Mouse (Mus musculus) limb, embryonic 14.5 days (tissue): Measurements from ENCODE around the gene Gm37419. TPM values are rescaled to one million over a fixed set of nuclear protein-coding genes. Genes with fewer than 3 reads are reported as not detected.
A peak's percentile ranks its signal among the peaks of the same experiment; 100 is the strongest.

Experiments
- ATAC-seq: fragments of 200-750 bp; cut with Nextera tagmentation; 2 replicates; pipeline ENCODE4 v1.8.0; 2017; ENCODE audit warnings: low read depth, moderate number of reproducible peaks, moderate TSS enrichment; ENCODE audit not compliant: low FRiP score
- DNase-seq: peaks from one replicate; pipeline ENCODE4 v3.0.0-alpha.2; 2015; ENCODE audit warnings: low spot score
- H3K27ac ChIP-seq: fragments of 300-500 bp; sonication (generic); replicated peaks from 2 replicates; pipeline ENCODE4 v1.5.1; 2014; ENCODE audit warnings: low read depth, mild to moderate bottlenecking, low read length, moderate library complexity, mixed read lengths
- H3K27me3 ChIP-seq: fragments of 300-500 bp; sonication (generic); 2 replicates; pipeline ENCODE4 v1.6.1; 2014; ENCODE audit warnings: low read length, mixed read lengths; ENCODE audit not compliant: control insufficient read depth, insufficient read depth
- H3K36me3 ChIP-seq: fragments of 300-500 bp; sonication (generic); 2 replicates; pipeline ENCODE4 v1.6.1; 2014; ENCODE audit warnings: mild to moderate bottlenecking, low read length, moderate library complexity, mixed read lengths; ENCODE audit not compliant: control insufficient read depth, insufficient read depth
- H3K4me1 ChIP-seq: fragments of 300-500 bp; sonication (generic); 2 replicates; pipeline ENCODE4 v1.6.1; 2014; ENCODE audit warnings: antibody characterized with exemption, low read length, mixed read lengths; ENCODE audit not compliant: control insufficient read depth, insufficient read depth
- H3K4me2 ChIP-seq: fragments of 300-500 bp; sonication (generic); replicated peaks from 2 replicates; pipeline ENCODE4 v1.6.1; 2014; ENCODE audit warnings: low read depth, mild to moderate bottlenecking, low read length, moderate library complexity; ENCODE audit not compliant: severe bottlenecking
- H3K4me3 ChIP-seq: fragments of 300-500 bp; sonication (generic); replicated peaks from 2 replicates; pipeline ENCODE4 v1.5.1; 2014; ENCODE audit warnings: low read length
- H3K9ac ChIP-seq: fragments of 300-500 bp; sonication (generic); 2 replicates; pipeline ENCODE4 v1.6.1; 2014; ENCODE audit warnings: mild to moderate bottlenecking, low read depth, low read length, moderate library complexity; ENCODE audit not compliant: severe bottlenecking
- H3K9me3 ChIP-seq: fragments of 300-500 bp; sonication (generic); 2 replicates; pipeline ENCODE4 v1.6.1; 2016; ENCODE audit warnings: low read length; ENCODE audit not compliant: control insufficient read depth
- POLR2A ChIP-seq: fragments of 200-500 bp; IDR thresholded peaks from 2 replicates; pipeline ENCODE4 v1.8.0; 2012; ENCODE audit warnings: inconsistent platforms, mild to moderate bottlenecking, moderate library complexity, borderline replicate concordance; ENCODE audit not compliant: insufficient read depth, insufficient read length; ENCODE audit errors: extremely low read depth
- WGBS: fragments of 180-500 bp; shearing (Covaris S2); extraction: QIAGEN DNeasy Blood & Tissue Kit; methylation state at CpG from one replicate; pipeline ENCODE4 v1.1.7; 2014; 5-methylcytosine and 5-hydroxymethylcytosine counted together
- polyA plus RNA-seq, 2 experiments: library from polyadenylated mRNA; depleted of rRNA in 1 of 2; stranded (reverse) in 1 of 2; unstranded in 1 of 2; fragments of >200 nt; fragmentation: Nextera tagmentation in 1 of 2; extraction: Ambion mirVana in 1 of 2; gene quantifications; 2 replicates each; pipeline versions ENCODE4 v1.2.1 to v1.2.3; 2012 to 2014

Gene Gm37419
- polyA plus RNA-seq, 2 experiments, result not detected

DNA sequence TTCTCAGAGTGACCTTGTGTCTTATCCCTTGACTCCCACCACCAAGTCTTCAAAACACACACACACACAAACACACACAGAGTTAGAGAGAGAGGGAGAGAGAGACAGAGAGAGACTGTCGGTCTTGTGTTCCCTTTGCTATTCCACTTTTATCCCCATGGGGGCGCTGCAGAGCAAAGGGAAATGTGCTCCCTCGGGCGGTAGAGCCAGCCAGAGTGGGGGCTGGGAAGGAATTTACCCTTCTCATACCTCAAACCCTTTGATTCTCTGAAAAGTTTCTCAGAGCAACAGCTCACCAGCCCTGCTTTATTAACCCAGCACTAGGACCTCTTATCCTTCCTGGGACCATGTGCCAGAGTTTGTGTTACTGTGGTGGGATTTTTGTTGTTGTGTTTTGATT lies 2.9 kb downstream of the Gm37419 start:
- Histone ChIP-seq H3K9me3 (no peaks in the 10 kb centered on the region), H3K4me2 (peak overlapping the region; percentile 11; the same call in 1 of the 2 replicates), H3K27me3 (no peaks in the 10 kb centered on the region; the same call in 1 of the 2 replicates), H3K4me1 (peaks cover 28% of the 10 kb centered on the region), H3K9ac (no peak overlapping the region), H3K36me3 (no peaks in the 10 kb centered on the region), H3K27ac (no peak overlapping the region), H3K4me3 (no peak overlapping the region)
- DNase-seq (peak; percentile 84), ATAC-seq (no peak)
- WGBS, result 4% methylated on average over 4 of the region's 4 CpGs
- TF ChIP-seq POLR2A, result no peak

DNA sequence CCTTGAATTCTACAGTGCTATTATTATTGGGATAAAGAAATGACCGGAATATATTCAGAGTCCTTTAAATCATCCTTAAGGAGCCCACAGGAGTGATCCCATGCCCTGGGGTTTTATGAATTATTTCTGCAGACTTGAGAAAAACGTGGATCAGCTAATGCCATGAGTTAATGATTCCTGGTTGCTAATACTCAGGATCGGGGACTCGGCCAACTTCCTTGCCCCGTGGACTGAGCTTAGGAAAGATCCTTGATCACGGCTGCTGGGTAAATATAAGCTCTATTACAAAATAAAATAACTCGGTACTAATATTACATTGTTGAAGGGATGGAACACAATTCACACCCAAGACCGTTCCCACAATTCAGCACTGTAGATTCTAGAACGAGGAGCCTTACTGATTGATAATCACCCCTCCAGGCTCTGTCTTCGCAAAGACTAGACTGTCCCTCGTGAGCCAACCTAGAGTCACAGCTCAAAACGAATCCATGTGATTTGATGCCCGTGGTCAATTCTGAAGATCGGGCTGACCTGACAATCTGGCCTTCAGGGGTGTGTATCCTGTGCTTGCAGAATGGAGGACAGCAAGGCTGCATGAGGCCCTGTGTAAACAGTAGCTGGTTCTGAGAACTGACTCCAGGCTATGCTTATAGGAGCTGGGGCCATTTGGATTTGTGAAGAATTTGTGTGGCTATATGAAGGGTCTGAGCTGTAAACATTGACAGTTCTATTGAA lies 3.7 kb downstream of the Gm37419 start:
- Histone ChIP-seq H3K36me3 (no peaks in the 10 kb centered on the region), H3K4me3 (no peak overlapping the region), H3K4me2 (no peak overlapping the region), H3K9me3 (no peaks in the 10 kb centered on the region), H3K27ac (no peak overlapping the region), H3K9ac (no peak overlapping the region), H3K27me3 (no peaks in the 10 kb centered on the region), H3K4me1 (peaks cover 23% of the 10 kb centered on the region)
- 85% methylated on average over 14 of the region's 14 CpGs for WGBS
- ATAC-seq (no peak), DNase-seq (no peak)
- TF ChIP-seq POLR2A, result no peak

DNA sequence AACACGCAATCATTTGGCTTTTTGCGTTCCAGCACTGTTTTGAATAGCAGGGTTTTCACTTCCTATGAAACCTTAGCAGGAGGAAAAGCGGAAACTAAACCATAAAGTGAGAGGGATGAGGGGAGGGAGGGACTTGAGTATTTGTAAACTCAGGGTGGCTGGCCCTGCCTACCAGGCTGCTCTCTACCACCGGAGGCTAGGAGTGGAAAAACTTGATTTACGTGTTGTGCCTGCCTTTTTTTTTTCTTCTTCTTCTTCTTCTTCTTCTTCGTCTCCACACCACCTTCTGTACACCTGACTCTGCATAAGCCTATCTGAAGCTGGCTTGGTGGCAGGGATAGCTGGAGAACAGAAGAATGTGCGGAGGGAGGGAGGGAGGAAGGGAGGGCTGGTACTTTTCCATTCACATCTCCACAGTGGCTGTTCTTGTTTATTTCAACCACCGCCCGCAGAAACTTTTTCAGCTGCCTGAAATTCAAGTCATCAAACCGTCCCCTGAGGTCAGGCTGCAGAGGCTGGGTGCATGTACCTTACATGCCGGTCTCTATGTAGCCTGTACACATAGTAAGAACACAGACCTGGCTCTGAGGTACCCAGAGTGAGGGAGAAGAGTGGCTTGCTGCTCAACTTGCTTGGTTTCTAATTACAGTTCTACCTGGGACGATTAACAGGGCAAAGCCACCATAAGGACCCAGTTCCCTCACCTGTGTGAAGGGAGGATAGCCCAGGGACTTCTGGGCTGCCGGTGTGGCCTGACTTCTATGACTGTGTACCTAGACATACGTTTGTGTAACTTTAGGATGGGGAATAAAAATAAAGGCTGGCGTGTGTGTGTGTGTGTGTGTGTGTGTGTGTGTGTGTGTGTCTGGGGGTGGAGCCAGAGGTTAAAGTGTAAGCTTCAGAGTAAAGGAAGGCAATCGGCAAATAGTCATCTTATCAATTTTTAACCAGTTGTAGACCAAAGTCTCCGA lies 5.4 kb downstream of the Gm37419 start:
- Histone ChIP-seq H3K36me3 (no peaks in the 10 kb centered on the region), H3K27ac (no peak overlapping the region), H3K9ac (no peak overlapping the region), H3K4me2 (0 out of 2 replicates have a peak overlapping the region, but pooled peaks have one; percentile 11), H3K4me1 (peaks cover 23% of the 10 kb centered on the region), H3K27me3 (no peaks in the 10 kb centered on the region), H3K9me3 (no peaks in the 10 kb centered on the region), H3K4me3 (no peak overlapping the region)
- WGBS, result 35% methylated on average over 17 of the region's 17 CpGs
- TF ChIP-seq POLR2A, result no peak
- ATAC-seq, result no peak
- DNase-seq, result peak; percentile 32

DNA sequence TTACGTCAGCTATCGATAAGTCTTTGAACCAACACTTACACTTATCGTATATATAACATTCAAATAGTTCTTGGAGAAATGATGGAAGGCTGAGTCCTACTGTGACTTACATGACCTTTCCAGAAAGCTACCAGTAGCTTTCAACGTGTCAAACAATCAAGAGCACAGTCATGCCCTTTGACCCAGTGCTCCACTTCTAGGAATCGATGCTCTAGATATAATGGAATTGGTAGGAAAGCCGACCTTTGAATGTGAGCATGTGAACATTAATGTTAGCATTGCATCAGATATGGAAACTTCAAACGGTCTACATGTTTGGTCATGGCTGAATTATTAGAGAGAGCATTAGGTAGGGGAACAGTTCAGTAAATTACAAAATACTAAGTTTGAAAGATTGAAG lies 8.1 kb downstream of the Gm37419 start:
- 88% methylated on average over 7 of the region's 7 CpGs for WGBS
- ATAC-seq (no peak), DNase-seq (no peak)
- Histone ChIP-seq H3K9me3 (no peaks in the 10 kb centered on the region), H3K36me3 (no peaks in the 10 kb centered on the region), H3K4me3 (no peak overlapping the region), H3K27ac (no peak overlapping the region), H3K9ac (no peak overlapping the region), H3K4me1 (peaks cover 11% of the 10 kb centered on the region), H3K4me2 (no peak overlapping the region), H3K27me3 (no peaks in the 10 kb centered on the region)
- no peak for TF ChIP-seq POLR2A

DNA sequence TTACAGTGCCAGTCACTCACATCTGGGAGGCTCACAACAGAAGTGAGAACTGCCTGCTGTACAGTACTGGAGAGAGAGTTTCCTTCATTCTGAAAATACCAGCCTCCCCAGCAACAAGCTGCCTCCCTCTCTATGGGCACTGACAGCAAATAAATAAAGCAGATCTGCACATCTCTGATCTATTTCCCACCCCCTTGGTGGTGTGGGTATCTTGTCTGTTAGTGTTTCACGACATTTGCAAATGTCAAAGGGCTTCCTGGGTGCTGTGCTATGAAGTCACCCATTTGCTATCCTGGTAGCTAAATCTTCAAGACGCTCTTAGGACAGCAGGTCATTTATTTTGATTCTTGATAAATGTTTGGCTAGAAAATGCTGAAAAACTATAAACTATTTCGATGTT lies 8.9 kb downstream of the Gm37419 start:
- no peak overlapping the region for H3K4me2 ChIP-seq
- H3K4me3 ChIP-seq, result no peak overlapping the region
- no peak for TF ChIP-seq POLR2A
- H3K27ac ChIP-seq, result no peak overlapping the region
- 85% methylated on average over 3 of the region's 3 CpGs for WGBS
- no peaks in the 10 kb centered on the region for H3K9me3 ChIP-seq
- H3K36me3 ChIP-seq, result no peaks in the 10 kb centered on the region
- DNase-seq (no peak), ATAC-seq (no peak)
- H3K9ac ChIP-seq, result no peak overlapping the region
- H3K27me3 ChIP-seq, result no peaks in the 10 kb centered on the region
- H3K4me1 ChIP-seq, result peaks cover 10% of the 10 kb centered on the region
